Mouse (Mus musculus) forebrain, embryonic 11.5 days (tissue): ENCODE measurements around the gene Trim11. TPM values are rescaled to one million over a fixed set of nuclear protein-coding genes. Genes with fewer than 3 reads are reported as not detected.

Experiments
- ATAC-seq: fragments of 200-750 bp; cut with Nextera tagmentation; replicated peaks from 2 replicates; pipeline ENCODE4 v1.8.0; 2017; ENCODE audit warnings: moderate TSS enrichment; ENCODE audit not compliant: low FRiP score
- DNase-seq: peaks from one replicate; pipeline ENCODE4 v3.0.0-alpha.2; 2017; ENCODE audit warnings: low spot score
- H3K27ac ChIP-seq: fragments of 300-500 bp; sonication (generic); 2 replicates; pipeline ENCODE4 v1.5.1; 2014; ENCODE audit warnings: low read depth, low read length
- H3K27me3 ChIP-seq: fragments of 300-500 bp; sonication (generic); 2 replicates; pipeline ENCODE4 v1.6.1; 2014; ENCODE audit warnings: mild to moderate bottlenecking, low read length, mixed read lengths; ENCODE audit not compliant: control insufficient read depth, insufficient read depth
- H3K36me3 ChIP-seq: fragments of 300-500 bp; sonication (generic); 2 replicates; pipeline ENCODE4 v1.6.1; 2014; ENCODE audit warnings: mild to moderate bottlenecking, low read length, moderate library complexity, mixed read lengths; ENCODE audit not compliant: control insufficient read depth, insufficient read depth
- H3K4me1 ChIP-seq: fragments of 300-500 bp; sonication (generic); replicated peaks from 2 replicates; pipeline ENCODE4 v1.6.1; 2014; ENCODE audit warnings: low read length, mixed read lengths; ENCODE audit not compliant: control insufficient read depth, insufficient read depth
- H3K4me2 ChIP-seq: fragments of 300-500 bp; sonication (generic); 2 replicates; pipeline ENCODE4 v1.6.1; 2014; ENCODE audit warnings: low read depth, mild to moderate bottlenecking, low read length, moderate library complexity, mixed read lengths; ENCODE audit not compliant: severe bottlenecking
- H3K4me3 ChIP-seq: fragments of 300-500 bp; sonication (generic); 2 replicates; pipeline ENCODE4 v1.5.1; 2014; ENCODE audit warnings: low read depth, low read length
- H3K9ac ChIP-seq: fragments of 300-500 bp; sonication (generic); 2 replicates; pipeline ENCODE4 v1.6.1; 2014; ENCODE audit warnings: low read length
- H3K9me3 ChIP-seq: fragments of 300-500 bp; sonication (generic); 2 replicates; pipeline ENCODE4 v1.6.1; 2016; ENCODE audit warnings: low read length, mixed read lengths; ENCODE audit not compliant: control insufficient read depth
- WGBS: fragments of 180-500 bp; shearing (Covaris S2); extraction: QIAGEN DNeasy Blood & Tissue Kit; methylation state at CpG from one replicate; pipeline ENCODE4 v1.1.7; 2014; 5-methylcytosine and 5-hydroxymethylcytosine counted together
- polyA plus RNA-seq: library from polyadenylated mRNA; unstranded; fragments of >200 nt; fragmentation: Nextera tagmentation; extraction: Ambion mirVana; gene quantifications from 2 replicates; pipeline ENCODE4 v1.2.1, GENCODE M21; 2014

Trim11 gene
- polyA plus RNA-seq = 17.3 and 20.5 TPM in 2 replicates

GRCm38 (mm10) chr11:58978027-58978705 lies at the start of gene Trim11:
Gene Trim11, plus strand, starts transcription at chr11:58978093.
- Histone ChIP-seq H3K4me3 (peak within 1 kb of the TSS; percentile 94), H3K4me1 (peaks cover 14% of the 10 kb centered on the region; the same call in 1 of the 2 replicates), H3K9ac (peak within 1 kb of the TSS; percentile 93), H3K4me2 (peak within 1 kb of the TSS; percentile 96), H3K9me3 (no peaks in the 10 kb centered on the region), H3K36me3 (no peaks in the 10 kb centered on the region; the same call in 1 of the 2 replicates), H3K27ac (0 out of 2 replicates have a peak within 1 kb of the TSS, but pooled peaks have one; percentile 41), H3K27me3 (no peaks in the 10 kb centered on the region)
- peak; percentile 78 for ATAC-seq
- peak; percentile 74 for DNase-seq
- WGBS = under 1% methylated on average over 64 of the region's 64 CpGs

GRCm38 (mm10) chr11:58929055-58929454 lies 48.8 kb upstream of the Trim11 start:
- Histone ChIP-seq H3K9ac (no peak overlapping the region), H3K9me3 (no peaks in the 10 kb centered on the region), H3K27me3 (no peaks in the 10 kb centered on the region), H3K4me2 (no peak overlapping the region), H3K4me3 (no peak overlapping the region), H3K4me1 (no peaks in the 10 kb centered on the region), H3K36me3 (peaks cover 11% of the 10 kb centered on the region; the same call in 1 of the 2 replicates), H3K27ac (no peak overlapping the region)
- 80% methylated on average over 4 of the region's 4 CpGs for WGBS
- no peak for DNase-seq
- ATAC-seq = no peak

DNA sequence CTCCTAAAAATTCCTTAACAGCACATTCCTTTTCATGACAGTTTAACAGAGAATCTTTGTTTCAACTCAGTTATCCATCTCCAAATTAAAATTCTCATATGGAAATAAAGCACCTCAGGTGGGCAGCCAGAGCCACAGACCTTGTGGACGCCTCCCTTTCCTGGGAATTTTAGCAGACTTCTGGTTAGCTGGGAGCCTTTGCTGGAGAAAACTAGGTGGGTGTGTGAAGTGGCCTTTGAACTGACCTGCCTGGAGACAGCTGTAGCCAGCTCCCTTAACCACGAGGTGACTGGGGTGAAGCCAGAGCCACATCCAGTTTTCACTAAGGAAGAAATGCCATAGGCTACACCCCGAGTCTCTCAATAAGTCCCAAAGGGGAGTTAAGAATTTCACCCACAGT lies 48.3 kb upstream of the Trim11 start:
- Histone ChIP-seq H3K9me3 (no peaks in the 10 kb centered on the region), H3K4me1 (no peaks in the 10 kb centered on the region), H3K27ac (no peak overlapping the region), H3K4me2 (no peak overlapping the region), H3K9ac (no peak overlapping the region), H3K27me3 (no peaks in the 10 kb centered on the region), H3K36me3 (peaks cover 11% of the 10 kb centered on the region; the same call in 1 of the 2 replicates), H3K4me3 (no peak overlapping the region)
- no peak for DNase-seq
- no peak for ATAC-seq
- WGBS = 57% methylated on average over 3 of the region's 3 CpGs

GRCm38 (mm10) chr11:58930254-58930653 lies 47.6 kb upstream of the Trim11 start:
- no peak overlapping the region for H3K9ac ChIP-seq
- no peaks in the 10 kb centered on the region for H3K27me3 ChIP-seq
- H3K36me3 ChIP-seq = peaks cover 11% of the 10 kb centered on the region; the same call in 1 of the 2 replicates
- no peak overlapping the region for H3K4me3 ChIP-seq
- WGBS = 96% methylated on average over 3 of the region's 3 CpGs
- H3K4me2 ChIP-seq = no peak overlapping the region
- DNase-seq (no peak), ATAC-seq (no peak)
- H3K27ac ChIP-seq = no peak overlapping the region
- H3K4me1 ChIP-seq = no peaks in the 10 kb centered on the region
- no peaks in the 10 kb centered on the region for H3K9me3 ChIP-seq

- ATAC-seq (no peak), DNase-seq (no peak)
- no peak overlapping the region for H3K27ac ChIP-seq
- H3K27me3 ChIP-seq = no peaks in the 10 kb centered on the region
- WGBS = 78% methylated on average over 4 of the region's 4 CpGs
- H3K9me3 ChIP-seq = no peaks in the 10 kb centered on the region
- H3K9ac ChIP-seq = no peak overlapping the region
- no peak overlapping the region for H3K4me3 ChIP-seq
- no peak overlapping the region for H3K4me2 ChIP-seq
- H3K36me3 ChIP-seq = peaks cover 14% of the 10 kb centered on the region
- H3K4me1 ChIP-seq = no peaks in the 10 kb centered on the region
Measured at GRCm38 (mm10) chr11:58931576-58931975, 46.3 kb upstream of the Trim11 start.

- H3K9ac ChIP-seq = peak overlapping the region; percentile 97
- peaks cover 12% of the 10 kb centered on the region; the same call in 1 of the 2 replicates for H3K4me1 ChIP-seq
- no peaks in the 10 kb centered on the region for H3K9me3 ChIP-seq
- H3K36me3 ChIP-seq = peaks cover 7% of the 10 kb centered on the region
- H3K27me3 ChIP-seq = no peaks in the 10 kb centered on the region
- H3K4me2 ChIP-seq = peak overlapping the region; percentile 89
- ATAC-seq = no peak
- H3K4me3 ChIP-seq = peak overlapping the region; percentile 92
- no peak for DNase-seq
- peak overlapping the region; percentile 88; the same call in 1 of the 2 replicates for H3K27ac ChIP-seq
- WGBS = 1% methylated on average over 12 of the region's 13 CpGs
Measured at GRCm38 (mm10) chr11:58937909-58938308, 40.0 kb upstream of the Trim11 start.

DNA sequence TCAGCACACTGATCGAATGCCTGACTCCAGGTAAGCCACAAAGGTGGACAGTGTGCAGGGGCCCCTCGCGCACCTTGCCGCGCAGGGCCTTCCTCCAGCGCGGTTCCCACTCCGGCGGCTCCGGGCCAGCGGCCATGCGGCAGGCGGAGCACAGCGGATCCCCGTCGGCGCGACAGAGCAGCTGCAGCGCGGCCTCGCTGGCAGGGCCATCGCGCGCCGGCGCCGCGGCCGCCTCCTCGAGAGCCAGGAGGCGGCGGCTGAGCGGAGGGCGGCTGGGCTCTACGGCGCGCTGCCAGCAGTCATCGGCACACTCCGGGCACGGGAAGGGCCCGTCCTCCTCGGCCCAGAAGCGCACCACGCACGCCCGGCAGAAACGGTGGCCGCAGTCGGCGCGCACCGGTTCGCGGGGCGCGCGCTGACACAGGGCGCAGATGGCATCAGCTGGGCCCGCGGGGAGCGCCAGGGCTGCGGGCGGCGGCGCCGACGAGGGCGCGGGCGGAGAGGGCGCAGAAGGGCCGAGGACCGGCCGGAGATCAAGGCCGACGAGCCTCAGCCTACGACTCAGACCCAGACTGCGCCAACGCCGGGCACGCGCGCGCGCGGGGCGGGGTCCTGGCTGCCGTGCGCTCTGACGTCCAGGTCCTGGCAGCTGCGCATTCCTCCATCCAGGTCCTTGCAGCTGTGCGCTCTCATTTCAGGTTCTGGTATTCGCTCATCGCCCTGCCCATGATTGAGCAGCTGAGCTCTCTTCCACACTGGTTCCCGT lies 39.4 kb upstream of the Trim11 start, which contains the start of gene Rnf187:
TSS of gene Rnf187 (minus strand) at position 595 of the 766 bp plus-strand sequence.
- WGBS = under 1% methylated on average over 82 of the region's 95 CpGs

GRCm38 (mm10) chr11:58939088-58939439 lies 38.8 kb upstream of the Trim11 start:
- ATAC-seq = no peak; the same call in 1 of the 2 replicates
- Histone ChIP-seq H3K4me3 (peak overlapping the region; percentile 92), H3K9me3 (no peaks in the 10 kb centered on the region), H3K36me3 (peaks cover 3% of the 10 kb centered on the region), H3K4me1 (peaks cover 12% of the 10 kb centered on the region; the same call in 1 of the 2 replicates), H3K9ac (peak overlapping the region; percentile 97), H3K27me3 (no peaks in the 10 kb centered on the region), H3K4me2 (peak overlapping the region; percentile 89), H3K27ac (peak overlapping the region; percentile 88)
- WGBS = 14% methylated on average over 6 of the region's 6 CpGs
- no peak for DNase-seq

More for the DNA sequence above, 39.4 kb upstream of the Trim11 start, which contains the start of gene Rnf187:
- Histone ChIP-seq H3K9me3 (no peaks in the 10 kb centered on the region), H3K4me2 (peak within 1 kb of the TSS; percentile 89), H3K27me3 (no peaks in the 10 kb centered on the region), H3K27ac (peak within 1 kb of the TSS; percentile 88), H3K9ac (peak within 1 kb of the TSS; percentile 97), H3K36me3 (peaks cover 5% of the 10 kb centered on the region), H3K4me3 (peak within 1 kb of the TSS; percentile 92), H3K4me1 (peaks cover 12% of the 10 kb centered on the region; the same call in 1 of the 2 replicates)
- peak; percentile 97 for ATAC-seq
- peak; percentile 96 for DNase-seq
